Mouse (Mus musculus) gastrocnemius, adult 2 months (tissue): ENCODE results near the gene Abcc8. TPM values are rescaled to one million over a fixed set of nuclear protein-coding genes. Genes with fewer than 3 reads are reported as not detected.
"Not testable (repeated sequence)": the region's sequence is repeated elsewhere in the genome, so short reads cannot be mapped to it uniquely, and the experiment has no call there.

Source experiments
- DNase-seq: peaks from one replicate; pipeline ENCODE4 v3.0.0; 2022
- H3K27ac ChIP-seq: fragments of 200-600 bp; 2 replicates; pipeline ENCODE4 v1.8.1; 2022; ENCODE audit warnings: mild to moderate bottlenecking
- H3K4me3 ChIP-seq: fragments of 200-600 bp; 2 replicates; pipeline ENCODE4 v1.8.1; 2022; ENCODE audit warnings: mild to moderate bottlenecking, moderate library complexity
- CTCF ChIP-seq: fragments of 200-600 bp; IDR thresholded peaks from 2 replicates; pipeline ENCODE4 v1.8.1; 2022; ENCODE audit warnings: antibody characterized with exemption, mild to moderate bottlenecking, moderate library complexity
- intact Hi-C: fragments of 180-260 bp; cut with DNase I; formaldehyde crosslinking; loops from one replicate; pipeline ENCODE4 v1.15.1; 2025
- total RNA-seq, 2 experiments: library from RNA; stranded (reverse); gene quantifications; 2 replicates each; pipeline ENCODE4 v1.2.3; 2021

Gene Abcc8
- total RNA-seq, 2 experiments from 2014 or later, result 2.4 to 4.2 TPM

DNA sequence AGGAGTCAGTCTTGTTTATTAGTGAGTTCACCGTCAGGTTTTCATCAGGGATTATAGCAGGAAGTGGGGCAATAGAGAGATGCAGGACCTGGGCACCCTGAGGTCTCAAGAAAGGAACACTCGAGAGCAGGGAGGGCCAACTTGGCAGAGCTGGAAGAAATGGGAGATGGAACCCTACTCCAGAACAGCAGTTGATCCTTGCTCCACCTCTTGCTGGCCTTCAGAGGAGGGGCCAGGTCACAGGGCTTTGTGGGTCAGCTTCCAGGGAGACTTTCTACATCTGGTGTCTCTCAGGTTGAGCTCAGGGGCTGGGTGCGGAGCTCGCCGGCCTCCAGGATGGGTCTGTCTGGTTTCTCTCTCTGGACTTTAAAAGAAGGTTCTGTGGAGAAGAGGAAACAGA, 15.5 kb upstream of the Abcc8 start:
- H3K27ac ChIP-seq, result peak overlapping the region; percentile 49
- intact Hi-C loops, result no loop called here
- no peak for TF ChIP-seq CTCF
- peak; percentile 56 for DNase-seq
- no peak overlapping the region for H3K4me3 ChIP-seq

DNA sequence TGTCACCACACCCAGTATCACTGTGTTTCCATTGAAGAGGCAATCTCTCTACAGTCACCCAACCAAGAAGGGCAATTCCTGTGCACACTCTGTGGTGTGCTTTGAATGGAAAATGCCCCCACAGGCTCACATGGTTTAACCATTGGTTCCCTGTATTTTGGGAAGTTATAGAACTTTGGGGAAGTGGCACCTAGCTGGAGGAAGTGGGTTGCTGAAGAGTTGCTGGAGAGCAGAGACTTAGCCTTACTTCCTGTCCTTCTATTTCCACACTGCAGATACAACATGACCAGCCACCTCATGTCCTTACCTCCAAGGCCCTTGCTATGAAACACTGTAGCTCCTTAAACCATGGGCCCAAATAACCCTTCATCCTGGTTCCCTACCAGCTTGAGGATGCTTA, 4.4 kb upstream of the Abcc8 start:
- intact Hi-C loops, result no loop called here

DNA sequence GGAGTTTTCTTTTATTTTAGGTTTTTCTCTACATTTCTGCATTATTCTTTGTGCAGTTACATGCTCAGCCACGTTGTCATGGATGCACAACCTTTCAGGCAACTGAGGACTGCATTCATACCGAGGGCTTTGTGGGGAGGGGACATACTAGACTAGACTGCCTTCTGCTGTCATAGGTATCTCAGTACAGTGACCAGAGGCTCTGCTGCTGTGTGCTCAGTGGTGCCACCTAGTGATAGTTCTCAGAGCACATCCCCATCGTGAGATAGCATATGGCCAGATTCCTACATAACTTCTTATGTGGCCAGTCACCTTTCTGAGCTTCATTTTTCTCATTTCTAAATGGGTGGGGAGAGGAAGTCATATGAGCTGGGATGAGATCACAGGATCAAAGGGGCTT, 1.8 kb upstream of the Abcc8 start:
- peak; percentile 48 for DNase-seq
- peak; percentile 90 for TF ChIP-seq CTCF
- intact Hi-C loops, result loop anchor here (1.0 kb wide), 1 partner anchor 85 kb away; no protein-coding TSS in a partner anchor
- no peak overlapping the region for H3K4me3 ChIP-seq
- no peak overlapping the region for H3K27ac ChIP-seq

More for the DNA sequence above, 4.4 kb upstream of the Abcc8 start:
- TF ChIP-seq CTCF, result no peak
- H3K4me3 ChIP-seq, result no peak overlapping the region
- DNase-seq, result no peak
- no peak overlapping the region for H3K27ac ChIP-seq

DNA sequence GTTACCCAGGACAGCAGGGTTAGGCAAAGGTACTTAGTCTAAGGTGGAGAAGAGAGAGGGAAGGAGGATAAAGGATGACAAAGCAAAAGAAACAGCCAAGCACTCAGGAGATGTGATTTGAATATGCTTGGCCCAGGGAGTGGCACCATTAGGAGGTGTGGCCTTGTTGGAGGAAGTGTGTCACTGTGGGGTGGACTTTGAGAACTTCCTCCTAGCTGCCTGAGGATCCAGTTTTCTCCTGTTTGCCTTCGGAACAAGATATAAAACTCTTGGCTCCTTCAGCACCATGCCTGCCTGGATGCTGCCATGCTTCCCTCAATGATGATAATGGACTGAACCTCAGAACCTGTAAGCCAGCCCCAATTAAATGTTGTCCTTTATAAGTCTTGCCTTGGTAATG, 10.9 kb downstream of the Abcc8 start:
- DNase-seq, intact Hi-C loops, H3K4me3 ChIP-seq, H3K27ac ChIP-seq: not testable (repeated sequence)

DNA sequence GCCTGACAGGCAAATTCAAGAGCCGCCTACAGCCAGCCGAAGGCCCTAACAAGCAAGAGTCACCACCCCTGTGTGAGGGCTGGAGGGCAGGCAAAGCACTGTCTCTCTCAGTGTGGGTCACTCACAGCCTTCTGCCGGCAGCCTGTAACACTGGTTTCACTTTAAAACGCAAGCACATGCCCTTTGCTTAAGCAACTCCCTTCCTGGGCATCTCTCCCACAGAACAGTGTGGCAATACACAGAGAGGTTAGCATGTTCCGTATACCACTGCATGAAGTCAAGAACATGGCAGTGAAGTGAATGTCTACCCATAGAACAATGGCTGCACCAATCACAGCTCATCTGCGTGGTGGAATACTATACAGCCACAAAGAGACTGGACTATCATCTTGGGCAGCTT, 11.4 kb downstream of the Abcc8 start:
- TF ChIP-seq CTCF, result no peak
- Histone ChIP-seq H3K27ac (no peak overlapping the region), H3K4me3 (no peak overlapping the region)
- intact Hi-C loops, result no loop called here
- DNase-seq, result no peak

DNA sequence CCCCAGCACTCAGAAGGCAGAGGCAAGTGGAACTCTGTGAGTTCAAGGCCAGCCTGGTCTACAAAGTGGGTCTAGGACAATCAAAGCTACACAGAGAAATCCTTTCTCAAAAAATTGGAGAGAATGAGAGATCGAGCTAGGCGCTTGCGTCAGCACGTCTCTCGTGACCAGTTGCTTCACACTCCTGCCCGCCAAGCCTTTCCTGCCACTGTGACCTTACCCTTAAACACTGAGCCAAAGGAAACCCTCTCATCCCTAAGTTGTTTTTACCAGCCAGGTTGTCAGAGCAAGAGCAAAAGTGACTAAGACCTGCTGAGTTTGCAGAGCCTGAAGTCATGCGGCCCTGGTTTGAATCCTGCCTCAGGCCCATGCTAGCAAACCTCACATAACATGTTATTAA, 11.9 kb downstream of the Abcc8 start:
- DNase-seq, result no peak
- TF ChIP-seq CTCF, result no peak
- Histone ChIP-seq H3K4me3 (no peak overlapping the region), H3K27ac (no peak overlapping the region)
- intact Hi-C loops, result no loop called here

DNA sequence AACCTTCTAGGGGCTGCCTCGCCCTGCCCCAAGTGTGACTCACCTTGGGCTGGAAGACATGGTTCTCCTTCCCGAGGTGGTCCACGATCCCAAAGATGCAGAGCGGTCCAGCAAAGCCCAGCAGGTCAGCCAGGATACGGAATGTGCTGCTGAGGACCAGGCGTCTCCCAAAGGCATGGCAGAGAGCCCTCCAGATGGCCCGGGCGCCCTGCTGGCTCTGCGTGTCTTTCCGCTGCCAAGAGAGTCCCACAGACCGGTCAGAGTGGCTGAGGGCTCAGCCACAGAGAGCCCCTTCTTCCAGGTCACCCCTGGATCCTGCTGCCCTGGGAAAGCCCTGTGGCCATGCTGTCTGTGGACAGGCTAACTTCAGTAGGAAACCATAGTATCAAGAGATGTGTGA, 14.0 kb downstream of the Abcc8 start:
- DNase-seq, result no peak
- no peak overlapping the region for H3K27ac ChIP-seq
- H3K4me3 ChIP-seq, result no peak overlapping the region
- no peak for TF ChIP-seq CTCF
- intact Hi-C loops, result no loop called here

DNA sequence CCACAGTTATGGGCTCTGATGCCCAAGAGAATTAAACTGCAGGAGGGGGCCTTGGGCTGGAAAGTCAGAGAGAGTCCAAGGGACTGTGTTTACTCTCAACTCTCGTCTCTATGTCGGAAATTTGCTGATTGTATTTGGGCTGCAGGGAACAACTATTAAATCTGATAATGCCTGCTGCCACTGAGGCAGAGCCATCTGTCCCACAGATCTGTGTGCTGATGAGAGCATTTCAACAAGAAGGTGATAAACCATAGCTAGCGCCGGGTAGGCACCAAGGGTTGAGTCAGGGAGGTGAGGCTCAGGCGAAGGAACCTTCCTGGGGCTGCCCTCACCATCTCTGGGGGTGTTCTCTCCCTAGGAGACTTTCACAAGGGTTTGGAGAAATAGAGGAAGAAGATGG, 17.1 kb downstream of the Abcc8 start:
- intact Hi-C loops, result loop anchor here (5.0 kb wide), 1 partner anchor 45 kb away; no protein-coding TSS in a partner anchor
- no peak for DNase-seq
- H3K27ac ChIP-seq, result peak overlapping the region; percentile 78
- H3K4me3 ChIP-seq, result no peak overlapping the region
- no peak for TF ChIP-seq CTCF

DNA sequence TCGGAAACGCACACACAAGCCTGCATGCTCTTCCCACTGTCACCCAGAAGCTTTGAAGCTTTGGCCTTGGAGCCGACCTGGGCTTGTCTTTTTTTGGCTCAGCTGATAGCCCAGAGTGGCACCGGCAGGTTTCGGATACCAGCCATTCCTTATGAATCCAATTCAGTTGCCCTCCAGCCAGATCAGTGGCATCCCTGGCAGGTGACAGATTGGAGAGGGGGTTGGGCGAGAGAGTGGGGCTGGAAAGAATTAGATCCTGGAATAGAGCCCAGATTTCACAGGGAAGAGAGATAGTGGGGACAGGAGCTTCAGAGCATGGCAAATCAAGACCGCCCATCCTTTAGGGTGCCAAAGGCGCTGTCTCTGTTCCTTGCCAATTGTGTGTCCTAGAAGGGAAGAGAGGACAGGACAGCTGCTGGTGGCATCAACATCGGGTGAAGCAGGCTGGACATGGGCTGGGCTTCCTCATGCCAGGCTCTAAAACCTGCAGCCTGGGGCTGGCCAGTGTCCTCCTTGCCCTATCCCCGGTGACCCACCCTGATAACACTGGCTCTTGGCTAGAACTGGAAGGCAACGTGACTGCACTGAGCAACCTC, 17.6 kb downstream of the Abcc8 start:
- TF ChIP-seq CTCF, result no peak
- peak; percentile 65 for DNase-seq
- peak overlapping the region; percentile 78 for H3K27ac ChIP-seq
- no peak overlapping the region; the same call in 1 of the 2 replicates for H3K4me3 ChIP-seq
- intact Hi-C loops, result loop anchor here (5.0 kb wide), 1 partner anchor 45 kb away; no protein-coding TSS in a partner anchor

DNA sequence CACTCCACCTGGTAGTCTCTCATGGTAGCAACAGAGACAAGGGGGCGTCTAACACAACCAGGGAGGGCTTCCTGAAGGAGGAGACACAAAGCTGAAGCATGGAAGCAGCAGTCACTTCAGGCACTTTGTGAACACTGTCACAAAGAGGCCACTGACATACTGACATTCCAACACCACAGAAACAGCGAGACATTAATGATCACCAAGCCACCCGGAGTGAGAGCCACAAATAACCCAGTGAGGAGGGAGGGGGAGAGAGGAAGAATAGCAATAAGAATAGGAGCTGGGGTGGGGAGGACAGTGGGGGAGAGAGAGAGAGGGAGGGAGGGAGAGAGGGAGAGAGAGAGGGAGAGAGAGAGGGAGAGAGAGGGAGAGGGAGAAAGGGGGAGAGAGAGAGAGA, 18.2 kb downstream of the Abcc8 start:
- DNase-seq, result no peak
- no peak overlapping the region for H3K4me3 ChIP-seq
- no peak for TF ChIP-seq CTCF
- no peak overlapping the region for H3K27ac ChIP-seq
- intact Hi-C loops, result loop anchor here (5.0 kb wide), 1 partner anchor 44 kb away; no protein-coding TSS in a partner anchor

- H3K4me3 ChIP-seq, result no peak overlapping the region
- intact Hi-C loops, result no loop called here
- peak overlapping the region; percentile 62 for H3K27ac ChIP-seq
- TF ChIP-seq CTCF, result no peak
- DNase-seq, result no peak
Measured at GRCm38 (mm10) chr7:46157746-46158145, 22.1 kb downstream of the Abcc8 start.

GRCm38 (mm10) chr7:46154498-46155488, 25.0 kb downstream of the Abcc8 start:
- Histone ChIP-seq H3K4me3 (no peak overlapping the region), H3K27ac (no peak overlapping the region)
- no peak for DNase-seq
- intact Hi-C loops, result no loop called here
- TF ChIP-seq CTCF, result no peak

- intact Hi-C loops, result no loop called here
- no peak for TF ChIP-seq CTCF
- no peak for DNase-seq
- Histone ChIP-seq H3K27ac (no peak overlapping the region), H3K4me3 (no peak overlapping the region)
Measured at GRCm38 (mm10) chr7:46152819-46153351, 26.9 kb downstream of the Abcc8 start.
